Mouse (Mus musculus): Measurements from ENCODE around the gene Tbx5. TPM values are rescaled to one million over a fixed set of nuclear protein-coding genes. Genes with fewer than 3 reads are reported as not detected.

Tbx5 gene
- polyA plus RNA-seq (2012; rRNA removed), result not detected in 2 replicates

- 4% methylated on average over 16 of the region's 16 CpGs for WGBS
- TF ChIP-seq POLR2A (IDR thresholded peaks at IDR 0.05; ENCODE audit: low read depth, low read length) (no peak), CTCF (IDR thresholded peaks at IDR 0.05; ENCODE audit: extremely low read depth, insufficient read length, insufficient replicate concordance, low read depth, low read length) (no peak)
- no peaks in the 10 kb centered on the region for H3K36me3 ChIP-seq (ENCODE audit: control insufficient read depth, insufficient read depth, low read length)
- H3K27me3 ChIP-seq (ENCODE audit: control insufficient read depth, insufficient read depth, low read length), result peaks cover 73% of the 10 kb centered on the region
- peak within 1 kb of the TSS; percentile 52 for H3K4me3 ChIP-seq (ENCODE audit: low read depth, low read length)
- H3K4me1 ChIP-seq (ENCODE audit: control insufficient read depth, insufficient read depth, insufficient read length, low read length), result peaks cover 2% of the 10 kb centered on the region
- H3K27ac ChIP-seq (ENCODE audit: insufficient read depth, low read depth, low read length), result no peak within 1 kb of the TSS
These were observed at the start of gene Tbx5 for GRCm38 (mm10) chr5:119832479-119832796. TSS of gene Tbx5 (plus strand) at chr5:119832668.

- Histone ChIP-seq H3K36me3 (ENCODE audit: control insufficient read depth, insufficient read depth, low read length) (no peaks in the 10 kb centered on the region), H3K27me3 (ENCODE audit: control insufficient read depth, insufficient read depth, low read length) (no peaks in the 10 kb centered on the region), H3K4me1 (ENCODE audit: control insufficient read depth, insufficient read depth, insufficient read length, low read length) (no peaks in the 10 kb centered on the region), H3K27ac (ENCODE audit: insufficient read depth, low read depth, low read length) (no peak overlapping the region), H3K4me3 (ENCODE audit: low read depth, low read length) (no peak overlapping the region)
- TF ChIP-seq CTCF (IDR thresholded peaks at IDR 0.05; ENCODE audit: extremely low read depth, insufficient read length, insufficient replicate concordance, low read depth, low read length), result no peak
- TF ChIP-seq POLR2A (IDR thresholded peaks at IDR 0.05; ENCODE audit: low read depth, low read length), result no peak
- WGBS, result 87% methylated on average over 7 of the region's 7 CpGs
These were observed 46.5 kb upstream of the Tbx5 start for GRCm38 (mm10) chr5:119785959-119786358.

GRCm38 (mm10) chr5:119791664-119792063 lies 40.8 kb upstream of the Tbx5 start:
- WGBS, result 49% methylated on average over 5 of the region's 5 CpGs
- no peaks in the 10 kb centered on the region for H3K36me3 ChIP-seq (ENCODE audit: control insufficient read depth, insufficient read depth, low read length)
- no peak overlapping the region for H3K4me3 ChIP-seq (ENCODE audit: low read depth, low read length)
- H3K27ac ChIP-seq (ENCODE audit: insufficient read depth, low read depth, low read length), result no peak overlapping the region
- H3K4me1 ChIP-seq (ENCODE audit: control insufficient read depth, insufficient read depth, insufficient read length, low read length), result no peaks in the 10 kb centered on the region
- TF ChIP-seq POLR2A (IDR thresholded peaks at IDR 0.05; ENCODE audit: low read depth, low read length) (no peak), CTCF (IDR thresholded peaks at IDR 0.05; ENCODE audit: extremely low read depth, insufficient read length, insufficient replicate concordance, low read depth, low read length) (no peak)
- H3K27me3 ChIP-seq (ENCODE audit: control insufficient read depth, insufficient read depth, low read length), result peaks cover 14% of the 10 kb centered on the region

- Histone ChIP-seq H3K4me3 (ENCODE audit: low read depth, low read length) (no peak overlapping the region), H3K27ac (ENCODE audit: insufficient read depth, low read depth, low read length) (no peak overlapping the region), H3K4me1 (ENCODE audit: control insufficient read depth, insufficient read depth, insufficient read length, low read length) (no peaks in the 10 kb centered on the region), H3K36me3 (ENCODE audit: control insufficient read depth, insufficient read depth, low read length) (no peaks in the 10 kb centered on the region), H3K27me3 (ENCODE audit: control insufficient read depth, insufficient read depth, low read length) (peaks cover 30% of the 10 kb centered on the region)
- no peak for TF ChIP-seq CTCF (IDR thresholded peaks at IDR 0.05; ENCODE audit: extremely low read depth, insufficient read length, insufficient replicate concordance, low read depth, low read length)
- no peak for TF ChIP-seq POLR2A (IDR thresholded peaks at IDR 0.05; ENCODE audit: low read depth, low read length)
- WGBS, result 4% methylated on average over 4 of the region's 4 CpGs
These were observed 38.5 kb upstream of the Tbx5 start for GRCm38 (mm10) chr5:119793972-119794371.

- peaks cover 34% of the 10 kb centered on the region for H3K27me3 ChIP-seq (ENCODE audit: control insufficient read depth, insufficient read depth, low read length)
- TF ChIP-seq CTCF (IDR thresholded peaks at IDR 0.05; ENCODE audit: extremely low read depth, insufficient read length, insufficient replicate concordance, low read depth, low read length), result no peak
- no peak for TF ChIP-seq POLR2A (IDR thresholded peaks at IDR 0.05; ENCODE audit: low read depth, low read length)
- no peak overlapping the region for H3K27ac ChIP-seq (ENCODE audit: insufficient read depth, low read depth, low read length)
- 2% methylated on average over 6 of the region's 6 CpGs for WGBS
- H3K4me3 ChIP-seq (ENCODE audit: low read depth, low read length), result no peak overlapping the region
- H3K4me1 ChIP-seq (ENCODE audit: control insufficient read depth, insufficient read depth, insufficient read length, low read length), result no peaks in the 10 kb centered on the region
- H3K36me3 ChIP-seq (ENCODE audit: control insufficient read depth, insufficient read depth, low read length), result no peaks in the 10 kb centered on the region
These were observed 37.1 kb upstream of the Tbx5 start for GRCm38 (mm10) chr5:119795376-119795775.

- peaks cover 37% of the 10 kb centered on the region for H3K27me3 ChIP-seq (ENCODE audit: control insufficient read depth, insufficient read depth, low read length)
- no peaks in the 10 kb centered on the region for H3K36me3 ChIP-seq (ENCODE audit: control insufficient read depth, insufficient read depth, low read length)
- WGBS, result 16% methylated on average over 3 of the region's 3 CpGs
- TF ChIP-seq POLR2A (IDR thresholded peaks at IDR 0.05; ENCODE audit: low read depth, low read length) (no peak), CTCF (IDR thresholded peaks at IDR 0.05; ENCODE audit: extremely low read depth, insufficient read length, insufficient replicate concordance, low read depth, low read length) (no peak)
- H3K4me1 ChIP-seq (ENCODE audit: control insufficient read depth, insufficient read depth, insufficient read length, low read length), result no peaks in the 10 kb centered on the region
- H3K4me3 ChIP-seq (ENCODE audit: low read depth, low read length), result no peak overlapping the region
- no peak overlapping the region for H3K27ac ChIP-seq (ENCODE audit: insufficient read depth, low read depth, low read length)
These were observed 36.7 kb upstream of the Tbx5 start for GRCm38 (mm10) chr5:119795777-119796176.

- peaks cover 44% of the 10 kb centered on the region for H3K27me3 ChIP-seq (ENCODE audit: control insufficient read depth, insufficient read depth, low read length)
- H3K4me1 ChIP-seq (ENCODE audit: control insufficient read depth, insufficient read depth, insufficient read length, low read length), result no peaks in the 10 kb centered on the region
- no peak for TF ChIP-seq POLR2A (IDR thresholded peaks at IDR 0.05; ENCODE audit: low read depth, low read length)
- TF ChIP-seq CTCF (IDR thresholded peaks at IDR 0.05; ENCODE audit: extremely low read depth, insufficient read length, insufficient replicate concordance, low read depth, low read length), result no peak
- no peaks in the 10 kb centered on the region for H3K36me3 ChIP-seq (ENCODE audit: control insufficient read depth, insufficient read depth, low read length)
- no peak overlapping the region for H3K4me3 ChIP-seq (ENCODE audit: low read depth, low read length)
- no peak overlapping the region for H3K27ac ChIP-seq (ENCODE audit: insufficient read depth, low read depth, low read length)
- 3% methylated on average over 33 of the region's 33 CpGs for WGBS
These were observed 35.9 kb upstream of the Tbx5 start for GRCm38 (mm10) chr5:119796443-119797160.
